Mouse (Mus musculus) lung, adult 2 months (tissue): ENCODE measurements around the gene 1110059E24Rik.

ENCODE experiments used
- CTCF ChIP-seq: fragments of 200-500 bp; IDR thresholded peaks from 2 replicates; pipeline ENCODE4 v1.5.1; 2011; ENCODE audit warnings: mild to moderate bottlenecking, low read length, control low read depth; ENCODE audit not compliant: insufficient read depth
- POLR2A ChIP-seq: fragments of 200-500 bp; IDR thresholded peaks from 2 replicates; pipeline ENCODE4 v1.6.1; 2011; ENCODE audit warnings: low read depth, mild to moderate bottlenecking, control low read depth, low read length, borderline replicate concordance; ENCODE audit errors: extremely low read depth

GRCm38 (mm10) chr19:21552801-21553200, 100.0 kb downstream of the 1110059E24Rik start:
- TF ChIP-seq CTCF (no peak), POLR2A (no peak)
